Mouse (Mus musculus) cerebellum, adult 2 months (tissue): ENCODE measurements at regions not wholly inside any gene's neighbourhood (a gene's known extent, or its start where the extent isn't known, plus 50 kb on each side); places are given as distances from the start of the nearest gene placed in this dataset.

ENCODE experiments used
- DNase-seq, 2 experiments: peaks; one replicate each; pipeline ENCODE4 v3.0.0; 2021
- H3K27ac ChIP-seq: fragments of 200-500 bp; 2 replicates; pipeline ENCODE4 v1.5.1; 2012; ENCODE audit warnings: low read length, control low read depth, inconsistent platforms; ENCODE audit not compliant: insufficient read depth
- H3K27me3 ChIP-seq: fragments of 200-500 bp; 2 replicates; pipeline ENCODE4 v1.6.1; 2012; ENCODE audit warnings: inconsistent platforms, mild to moderate bottlenecking, low read length, moderate library complexity; ENCODE audit not compliant: control insufficient read depth, insufficient read depth
- H3K4me1 ChIP-seq: fragments of 200-500 bp; 2 replicates; pipeline ENCODE4 v1.6.1; 2011; ENCODE audit warnings: low read length; ENCODE audit not compliant: control insufficient read depth, insufficient read depth
- H3K4me3 ChIP-seq: fragments of 200-500 bp; replicated peaks from 2 replicates; pipeline ENCODE3; 2011; ENCODE audit warnings: mild to moderate bottlenecking, low read depth, low read length, control low read depth; ENCODE audit not compliant: insufficient read depth
- CTCF ChIP-seq: fragments of 200-500 bp; IDR thresholded peaks from 2 replicates; pipeline ENCODE4 v1.5.1; 2011; ENCODE audit warnings: low read depth, mild to moderate bottlenecking, control low read depth, low read length, moderate library complexity, borderline replicate concordance; ENCODE audit not compliant: insufficient read depth
- POLR2A ChIP-seq: fragments of 200-500 bp; IDR thresholded peaks from 2 replicates; pipeline ENCODE4 v1.6.1; 2011; ENCODE audit warnings: low read length, control low read depth, borderline replicate concordance; ENCODE audit not compliant: insufficient read depth
- WGBS: fragments of 180-500 bp; shearing (Covaris S2); methylation state at CpG from one replicate; pipeline ENCODE4 v1.1.7; 2018; 5-methylcytosine and 5-hydroxymethylcytosine counted together

DNA sequence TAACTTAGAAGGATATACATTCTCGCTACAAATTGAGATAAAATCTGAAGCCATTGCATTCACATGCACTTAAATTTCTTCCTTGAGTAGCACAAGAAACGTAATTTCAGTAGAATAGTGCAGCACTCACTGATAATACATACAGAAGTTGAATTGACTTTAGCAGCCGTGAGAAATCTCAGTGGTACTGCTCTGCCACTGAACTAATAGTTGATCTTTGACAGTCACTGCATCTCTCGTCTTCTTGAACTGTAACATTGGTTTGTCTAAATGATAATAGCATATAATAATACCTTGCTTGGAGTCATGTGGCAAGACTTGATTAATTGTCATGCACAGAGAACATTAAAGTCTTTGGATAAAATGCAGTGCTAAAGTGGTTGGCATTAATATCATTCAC lies 795.5 kb upstream of the Map3k7 start:
- WGBS: 92% methylated on average over 4 of the region's 4 CpGs
- DNase-seq: no peak

GRCm38 (mm10) chr4:31171190-31171589 lies 792.7 kb upstream of the Map3k7 start:
- no peak for DNase-seq
- no peak for TF ChIP-seq CTCF
- no peak for TF ChIP-seq POLR2A
- 84% methylated on average over 3 of the region's 3 CpGs for WGBS
- Histone ChIP-seq H3K27me3 (no peaks in the 10 kb centered on the region), H3K4me1 (no peaks in the 10 kb centered on the region), H3K4me3 (no peak overlapping the region), H3K27ac (no peak overlapping the region)

More for the DNA sequence above, 795.5 kb upstream of the Map3k7 start:
- no peak for TF ChIP-seq CTCF
- TF ChIP-seq POLR2A: no peak
- H3K27me3 ChIP-seq: no peaks in the 10 kb centered on the region
- no peak overlapping the region for H3K27ac ChIP-seq
- no peak overlapping the region for H3K4me3 ChIP-seq
- H3K4me1 ChIP-seq: no peaks in the 10 kb centered on the region

- no peak for TF ChIP-seq POLR2A
- no peak for TF ChIP-seq CTCF
Measured at GRCm38 (mm10) chr4:31197852-31198251, 766.0 kb upstream of the Map3k7 start.

GRCm38 (mm10) chr4:31203286-31203685 lies 760.6 kb upstream of the Map3k7 start:
- no peak for TF ChIP-seq CTCF
- TF ChIP-seq POLR2A: no peak
- Histone ChIP-seq H3K4me1 (no peaks in the 10 kb centered on the region), H3K4me3 (no peak overlapping the region), H3K27ac (no peak overlapping the region), H3K27me3 (no peaks in the 10 kb centered on the region)
- WGBS: 78% methylated on average over 3 of the region's 3 CpGs
- DNase-seq: no peak

More at GRCm38 (mm10) chr4:31197852-31198251, 766.0 kb upstream of the Map3k7 start:
- Histone ChIP-seq H3K4me3 (no peak overlapping the region), H3K4me1 (no peaks in the 10 kb centered on the region), H3K27me3 (no peaks in the 10 kb centered on the region), H3K27ac (no peak overlapping the region)
- no peak for DNase-seq

DNA sequence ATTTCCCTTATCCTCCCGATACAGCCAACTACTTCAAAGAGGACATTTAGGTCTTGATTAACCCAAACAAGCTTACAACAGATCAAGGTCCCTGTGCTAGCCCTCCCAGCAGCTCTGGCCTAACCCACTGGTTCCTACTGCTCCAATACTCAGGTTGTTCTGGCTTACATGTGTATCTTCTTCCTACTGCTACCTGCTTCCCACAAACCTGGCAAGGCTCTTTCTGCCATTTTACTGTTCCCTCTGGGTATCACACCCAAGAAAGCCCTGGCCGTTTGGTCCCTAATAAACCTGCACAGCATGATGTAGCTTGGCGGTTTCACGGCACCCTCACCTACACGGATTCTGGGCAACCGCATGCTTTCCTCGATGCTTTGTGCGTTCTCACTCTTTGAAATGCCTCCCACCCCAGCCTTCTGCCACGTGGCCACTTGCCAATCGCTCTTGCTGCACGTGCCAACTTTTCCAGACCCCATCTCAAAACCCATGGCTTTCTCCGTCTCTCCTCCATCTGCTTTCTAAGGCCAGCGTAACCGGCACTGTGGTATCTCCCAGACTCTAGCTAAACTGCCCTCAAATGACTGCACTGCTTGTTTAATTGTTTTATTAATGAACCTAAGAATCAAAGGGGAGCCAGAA lies 758.4 kb upstream of the Map3k7 start:
- TF ChIP-seq POLR2A (no peak), CTCF (no peak)
- Histone ChIP-seq H3K27me3 (no peaks in the 10 kb centered on the region), H3K4me1 (no peaks in the 10 kb centered on the region), H3K4me3 (no peak overlapping the region), H3K27ac (no peak overlapping the region)
- peak in 1 of 2 experiments; percentile 1 for DNase-seq
- 10% methylated on average over 14 of the region's 14 CpGs for WGBS

GRCm38 (mm10) chr4:31225741-31226140 lies 738.2 kb upstream of the Map3k7 start:
- no peak for DNase-seq
- Histone ChIP-seq H3K27ac (no peak overlapping the region), H3K4me3 (no peak overlapping the region), H3K27me3 (no peaks in the 10 kb centered on the region), H3K4me1 (no peaks in the 10 kb centered on the region)
- no peak for TF ChIP-seq POLR2A
- no peak for TF ChIP-seq CTCF
- 78% methylated on average over 2 of the region's 2 CpGs for WGBS

- no peak overlapping the region for H3K27ac ChIP-seq
- TF ChIP-seq POLR2A (no peak), CTCF (no peak)
- no peak overlapping the region for H3K4me3 ChIP-seq
- no peak for DNase-seq
- 83% methylated on average over 3 of the region's 3 CpGs for WGBS
- H3K27me3 ChIP-seq: no peaks in the 10 kb centered on the region
- no peaks in the 10 kb centered on the region for H3K4me1 ChIP-seq
Measured at GRCm38 (mm10) chr4:31268825-31269495, 694.9 kb upstream of the Map3k7 start.

DNA sequence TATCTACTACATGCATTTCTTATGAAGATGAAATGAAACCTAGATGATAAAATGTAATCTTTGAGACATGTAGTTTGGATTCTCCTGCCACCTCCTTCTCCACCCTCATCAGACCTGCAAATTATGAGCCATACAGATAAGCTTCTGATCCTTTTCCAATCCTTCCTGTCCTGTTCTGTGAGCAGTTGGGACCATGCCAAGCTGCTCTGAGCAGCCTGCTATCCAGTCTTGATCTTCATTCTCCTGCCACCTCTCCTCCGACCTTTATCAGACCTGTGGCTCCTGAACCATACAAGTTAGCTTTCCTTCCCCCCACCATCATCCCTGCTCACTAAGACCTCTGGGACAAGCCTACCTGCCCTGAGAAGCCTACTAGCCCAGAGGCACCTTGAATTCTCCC lies 689.8 kb upstream of the Map3k7 start:
- TF ChIP-seq CTCF: no peak
- no peak overlapping the region for H3K4me3 ChIP-seq
- H3K27me3 ChIP-seq: no peaks in the 10 kb centered on the region
- H3K4me1 ChIP-seq: no peaks in the 10 kb centered on the region
- no peak overlapping the region for H3K27ac ChIP-seq
- no peak for DNase-seq
- WGBS: 38% methylated on average over 1 of the region's 1 CpGs
